Mouse (Mus musculus): ENCODE measurements around the gene Recql5. TPM values are rescaled to one million over a fixed set of nuclear protein-coding genes. Genes with fewer than 3 reads are reported as not detected.

The Recql5 gene
- total RNA-seq, 1 experiment from 2014 or later: 54.2 TPM

GRCm38 (mm10) chr11:115903384-115904230 lies 29.7 kb downstream of the Recql5 start:
- no peak for ATAC-seq (ENCODE audit: extremely low read depth, insufficient number of reproducible peaks, low FRiP score, poor library complexity, severe bottlenecking)

- ATAC-seq (ENCODE audit: extremely low read depth, insufficient number of reproducible peaks, low FRiP score, poor library complexity, severe bottlenecking): peak; percentile 35; the same call in 1 of the 2 replicates
Observed at GRCm38 (mm10) chr11:115902831-115903230, 30.4 kb downstream of the Recql5 start.

- no peak for ATAC-seq (ENCODE audit: extremely low read depth, insufficient number of reproducible peaks, low FRiP score, poor library complexity, severe bottlenecking)
Observed at GRCm38 (mm10) chr11:115902177-115902576, 31.1 kb downstream of the Recql5 start.

- ATAC-seq (ENCODE audit: extremely low read depth, insufficient number of reproducible peaks, low FRiP score, poor library complexity, severe bottlenecking): no peak
Observed at GRCm38 (mm10) chr11:115901338-115902161, 31.7 kb downstream of the Recql5 start.

GRCm38 (mm10) chr11:115900561-115901337 lies 32.5 kb downstream of the Recql5 start:
- no peak for ATAC-seq (ENCODE audit: extremely low read depth, insufficient number of reproducible peaks, low FRiP score, poor library complexity, severe bottlenecking)

GRCm38 (mm10) chr11:115899486-115900266 lies 33.6 kb downstream of the Recql5 start, which contains the start of gene Smim5:
TSS of gene Smim5 (plus strand) at chr11:115899966.
- ATAC-seq (ENCODE audit: extremely low read depth, insufficient number of reproducible peaks, low FRiP score, poor library complexity, severe bottlenecking): no peak

- ATAC-seq (ENCODE audit: extremely low read depth, insufficient number of reproducible peaks, low FRiP score, poor library complexity, severe bottlenecking): 0 out of 2 replicates have a peak, but pooled peaks have one; percentile 47
Observed at GRCm38 (mm10) chr11:115898886-115899285, 34.4 kb downstream of the Recql5 start.

- no peak for ATAC-seq (ENCODE audit: extremely low read depth, insufficient number of reproducible peaks, low FRiP score, poor library complexity, severe bottlenecking)
Observed at GRCm38 (mm10) chr11:115898446-115898845, 34.8 kb downstream of the Recql5 start.

GRCm38 (mm10) chr11:115894755-115895520 lies 38.3 kb downstream of the Recql5 start:
- ATAC-seq (ENCODE audit: extremely low read depth, insufficient number of reproducible peaks, low FRiP score, poor library complexity, severe bottlenecking): no peak

GRCm38 (mm10) chr11:115893071-115893470 lies 40.2 kb downstream of the Recql5 start:
- no peak for ATAC-seq (ENCODE audit: extremely low read depth, insufficient number of reproducible peaks, low FRiP score, poor library complexity, severe bottlenecking)

GRCm38 (mm10) chr11:115892213-115892612 lies 41.1 kb downstream of the Recql5 start:
- ATAC-seq (ENCODE audit: extremely low read depth, insufficient number of reproducible peaks, low FRiP score, poor library complexity, severe bottlenecking): no peak

GRCm38 (mm10) chr11:115889159-115889558 lies 44.1 kb downstream of the Recql5 start:
- no peak for ATAC-seq (ENCODE audit: extremely low read depth, insufficient number of reproducible peaks, low FRiP score, poor library complexity, severe bottlenecking)

- no peak for ATAC-seq (ENCODE audit: extremely low read depth, insufficient number of reproducible peaks, low FRiP score, poor library complexity, severe bottlenecking)
Observed at GRCm38 (mm10) chr11:115888020-115888419, 45.3 kb downstream of the Recql5 start.

GRCm38 (mm10) chr11:115886446-115886845 lies 46.8 kb downstream of the Recql5 start:
- ATAC-seq (ENCODE audit: extremely low read depth, insufficient number of reproducible peaks, low FRiP score, poor library complexity, severe bottlenecking): no peak

- ATAC-seq (ENCODE audit: extremely low read depth, insufficient number of reproducible peaks, low FRiP score, poor library complexity, severe bottlenecking): no peak
Observed at GRCm38 (mm10) chr11:115885281-115885680, 48.0 kb downstream of the Recql5 start.

- no peak for ATAC-seq (ENCODE audit: extremely low read depth, insufficient number of reproducible peaks, low FRiP score, poor library complexity, severe bottlenecking)
Observed at GRCm38 (mm10) chr11:115884361-115884760, 48.9 kb downstream of the Recql5 start.

GRCm38 (mm10) chr11:115883251-115883650 lies 50.0 kb downstream of the Recql5 start:
- no peak for ATAC-seq (ENCODE audit: extremely low read depth, insufficient number of reproducible peaks, low FRiP score, poor library complexity, severe bottlenecking)

- ATAC-seq (ENCODE audit: extremely low read depth, insufficient number of reproducible peaks, low FRiP score, poor library complexity, severe bottlenecking): peak; percentile 31; the same call in 1 of the 2 replicates
Observed at GRCm38 (mm10) chr11:115881002-115881401, 52.3 kb downstream of the Recql5 start.
